Mouse (Mus musculus) WW6 (cell line): ENCODE measurements around the gene Adgrf4.
A peak's percentile ranks its signal among the peaks of the same experiment; 100 is the strongest.

Source experiments
- DNase-seq: peaks from one replicate; pipeline ENCODE4 v3.0.0-alpha.2; 2013; ENCODE audit warnings: low read depth, low spot score

Gene Adgrf4

GRCm38 (mm10) chr17:42692136-42692535 lies at the start of gene Adgrf4:
Gene Adgrf4, minus strand, starts transcription at chr17:42692284.
- no peak for DNase-seq

- no peak for DNase-seq
Observed at GRCm38 (mm10) chr17:42741801-42742217, 49.7 kb upstream of the Adgrf4 start, which contains the start of gene Adgrf2. Gene Adgrf2, minus strand, starts transcription at chr17:42742179.

- no peak for DNase-seq
Observed at GRCm38 (mm10) chr17:42738794-42739193, 46.7 kb upstream of the Adgrf4 start.

GRCm38 (mm10) chr17:42717161-42717560 lies 25.1 kb upstream of the Adgrf4 start:
- no peak for DNase-seq

- DNase-seq, result no peak
Observed at GRCm38 (mm10) chr17:42714991-42715390, 22.9 kb upstream of the Adgrf4 start.

- no peak for DNase-seq
Observed at GRCm38 (mm10) chr17:42710717-42711116, 18.6 kb upstream of the Adgrf4 start.

GRCm38 (mm10) chr17:42705611-42706010 lies 13.5 kb upstream of the Adgrf4 start:
- DNase-seq, result no peak

- DNase-seq, result no peak
Observed at GRCm38 (mm10) chr17:42702198-42702597, 10.1 kb upstream of the Adgrf4 start.

GRCm38 (mm10) chr17:42694730-42695129 lies 2.6 kb upstream of the Adgrf4 start:
- DNase-seq, result no peak

- no peak for DNase-seq
Observed at GRCm38 (mm10) chr17:42690531-42690930, 1.6 kb downstream of the Adgrf4 start.

GRCm38 (mm10) chr17:42658634-42659422 lies 33.3 kb downstream of the Adgrf4 start:
- peak; percentile 52 for DNase-seq

- no peak for DNase-seq
Observed at GRCm38 (mm10) chr17:42643416-42643815, 48.7 kb downstream of the Adgrf4 start.

- no peak for DNase-seq
Observed at GRCm38 (mm10) chr17:42630206-42630605, 61.9 kb downstream of the Adgrf4 start.

- DNase-seq, result peak; percentile 28
Observed at GRCm38 (mm10) chr17:42613043-42613737, 78.9 kb downstream of the Adgrf4 start.

- DNase-seq, result no peak
Observed at GRCm38 (mm10) chr17:42611295-42611694, 80.8 kb downstream of the Adgrf4 start, which contains the start of gene Opn5. Gene Opn5, minus strand, starts transcription at chr17:42611395.

- no peak for DNase-seq
Observed at GRCm38 (mm10) chr17:42608270-42608669, 83.8 kb downstream of the Adgrf4 start.
